Mouse (Mus musculus): ENCODE measurements around the gene Slc44a3. TPM values are rescaled to one million over a fixed set of nuclear protein-coding genes. Genes with fewer than 3 reads are reported as not detected.

Slc44a3 gene
- polyA plus RNA-seq (2017; shearing (Covaris generic)): not detected

DNA sequence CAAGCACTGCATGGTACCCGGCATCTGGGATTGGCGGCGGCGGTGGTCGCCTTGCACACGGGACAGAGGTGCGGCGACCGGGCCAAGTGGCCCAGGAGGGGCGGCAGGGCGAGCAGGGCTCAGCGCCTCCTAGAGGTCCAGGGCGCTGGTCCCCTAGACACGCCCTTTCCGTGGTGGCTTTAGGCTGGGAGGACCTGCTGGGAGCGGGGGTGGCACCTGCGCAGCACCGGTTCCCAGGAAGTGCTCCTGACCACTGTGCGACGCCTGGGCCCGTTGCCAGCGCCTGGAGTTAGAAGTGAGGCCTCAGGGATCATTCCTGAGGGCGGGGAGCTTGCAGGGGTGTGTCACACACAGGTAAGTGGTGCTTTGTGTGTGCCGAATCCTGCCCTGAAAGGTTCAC lies at the start of gene Slc44a3:
Gene Slc44a3 (minus strand): TSS at position 229 of the 400 bp plus-strand sequence.

DNA sequence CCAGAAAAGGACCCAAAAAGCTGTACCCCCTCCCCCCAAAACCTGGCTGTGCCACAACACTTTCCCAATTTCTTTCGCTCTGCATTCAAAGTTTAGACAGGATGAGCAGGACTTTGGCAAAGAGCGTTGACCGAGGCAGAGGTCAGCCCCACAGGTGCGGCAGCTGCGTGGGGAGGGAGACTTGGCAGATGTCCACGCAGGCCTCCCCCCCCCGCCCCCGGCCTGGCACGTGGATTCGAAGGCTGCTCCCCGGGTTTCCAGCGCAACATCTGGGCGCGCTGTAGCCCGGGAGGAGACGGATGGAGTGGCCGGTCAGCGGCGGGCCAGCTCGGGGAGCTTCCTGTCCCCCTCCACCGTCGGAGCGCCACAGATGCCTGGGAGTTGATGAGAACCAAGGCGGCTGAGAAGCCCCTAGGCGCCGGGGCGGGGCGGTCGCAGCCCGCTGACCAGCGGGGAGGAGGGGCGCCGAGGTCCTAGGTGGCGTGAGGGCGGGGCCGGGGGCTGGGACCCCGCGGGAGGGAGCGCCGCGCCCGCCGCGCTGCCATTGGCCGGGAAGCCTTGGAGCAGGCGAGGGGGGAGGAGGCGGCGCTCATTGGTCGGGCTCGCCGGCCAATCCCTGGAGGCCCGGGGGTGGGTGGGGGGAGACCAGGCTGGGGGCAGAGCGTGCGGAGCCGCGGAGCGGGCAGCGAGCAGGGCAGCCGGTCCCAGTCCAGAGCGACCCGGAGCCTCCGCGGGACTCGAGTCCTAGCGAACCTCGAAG lies 106.2 kb downstream of the Slc44a3 start, which contains the start of gene Cnn3:
Gene Cnn3 (plus strand): TSS at position 637 of the 760 bp plus-strand sequence.

Other genes starting within 250 kb of the Slc44a3 start
- not detected for gene Tmem56, start 249.3 kb downstream of the Slc44a3 start, polyA plus RNA-seq (2017; shearing (Covaris generic))
- gene Alg14, start 240.6 kb downstream of the Slc44a3 start, polyA plus RNA-seq (2017; shearing (Covaris generic)): 26.6 TPM
- gene Cnn3, start 105.9 kb downstream of the Slc44a3 start, polyA plus RNA-seq (2017; shearing (Covaris generic)): 9.2 TPM
- not detected for gene 4930432M17Rik, start 138.4 kb upstream of the Slc44a3 start, polyA plus RNA-seq (2017; shearing (Covaris generic))
- gene F3, start 191.1 kb upstream of the Slc44a3 start, polyA plus RNA-seq (2017; shearing (Covaris generic)): not detected